Mouse (Mus musculus) E14TG2a.4 (cell line): ENCODE measurements at regions not wholly inside any gene's neighbourhood (a gene's known extent, or its start where the extent isn't known, plus 50 kb on each side); places are given as distances from the start of the nearest gene placed in this dataset.

Experiments
- CTCF ChIP-seq: conservative IDR thresholded peaks from 2 replicates; pipeline ENCODE4 v1.5.1; 2014; ENCODE audit warnings: low read length
- NANOG ChIP-seq: IDR thresholded peaks from 2 replicates; pipeline ENCODE4 v1.6.1; 2014; ENCODE audit warnings: borderline replicate concordance, low read length, mixed read lengths

GRCm38 (mm10) chr15:40241764-40242163 is 107.6 kb downstream of the 9330182O14Rik start:
- no peak for TF ChIP-seq CTCF
- TF ChIP-seq NANOG = no peak
